Mouse (Mus musculus): ENCODE measurements at regions not wholly inside any gene's neighbourhood (a gene's known extent, or its start where the extent isn't known, plus 50 kb on each side); places are given as distances from the start of the nearest gene placed in this dataset.
A peak's percentile ranks its signal among the peaks of the same experiment; 100 is the strongest.

DNA sequence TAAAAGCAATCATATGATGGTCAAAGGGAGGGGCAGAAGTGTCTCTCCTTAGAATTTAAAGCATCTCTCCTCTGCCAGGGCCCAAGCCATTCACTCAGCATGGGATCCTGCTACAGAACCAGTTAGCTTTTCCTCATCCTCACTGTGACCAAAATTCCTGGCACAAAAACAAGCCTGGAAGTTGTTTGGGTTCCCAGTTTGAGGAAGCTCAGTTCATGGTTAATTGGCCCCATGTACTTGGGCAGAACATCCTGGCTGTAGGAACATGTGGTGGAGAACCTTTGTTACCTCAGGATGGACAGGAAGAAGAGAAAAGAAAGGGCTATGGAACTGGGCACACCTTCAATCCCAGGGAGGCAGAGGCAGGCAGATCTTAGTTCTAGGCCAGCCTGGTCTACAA, 52.4 kb upstream of the Mfge8 start:
- DNase-seq (ENCODE audit: extremely low spot score in 1 of 2, low spot score in 1 of 2): no peak

DNA sequence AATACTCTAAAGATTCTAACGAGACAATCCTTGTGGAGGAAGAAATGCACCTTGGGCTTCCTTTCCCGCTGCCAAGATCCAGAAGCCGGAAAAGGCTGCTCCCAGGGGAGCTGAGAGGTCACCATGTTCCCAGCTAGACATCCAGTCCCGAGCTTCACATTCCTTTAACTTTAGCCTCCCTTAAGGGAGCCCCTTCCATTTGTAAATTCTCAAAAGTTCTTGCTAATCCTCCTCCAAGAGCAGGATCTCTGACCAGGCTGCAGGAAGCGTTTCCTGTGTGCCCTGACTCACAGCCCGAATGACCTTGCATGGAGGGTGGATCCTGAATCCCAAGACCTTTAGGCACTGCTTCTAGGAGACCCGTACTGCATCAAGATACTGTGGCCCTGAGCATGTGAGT, 53.5 kb upstream of the Mfge8 start:
- no peak for DNase-seq (ENCODE audit: extremely low spot score in 1 of 2, low spot score in 1 of 2)

DNA sequence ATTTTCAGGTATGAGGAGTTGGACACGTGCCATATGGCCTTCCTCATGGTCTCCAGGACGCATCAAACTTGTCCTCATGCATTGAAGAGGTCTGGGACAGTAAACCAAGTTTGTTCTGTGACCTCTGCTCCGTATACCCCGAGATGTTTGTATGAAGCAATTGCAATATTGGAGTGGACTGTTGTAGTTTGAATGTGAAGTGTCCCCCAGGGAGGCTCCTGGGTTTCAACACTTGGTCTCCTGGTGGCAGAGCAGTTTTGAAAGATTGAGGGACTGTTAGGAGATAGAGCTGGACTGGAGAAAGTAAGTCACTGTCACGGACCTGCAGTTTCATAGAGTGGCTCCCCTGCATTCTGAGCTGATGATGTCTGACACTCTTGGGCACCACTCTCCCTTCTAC, 54.6 kb upstream of the Mfge8 start:
- no peak for DNase-seq (ENCODE audit: extremely low spot score in 1 of 2, low spot score in 1 of 2)

DNA sequence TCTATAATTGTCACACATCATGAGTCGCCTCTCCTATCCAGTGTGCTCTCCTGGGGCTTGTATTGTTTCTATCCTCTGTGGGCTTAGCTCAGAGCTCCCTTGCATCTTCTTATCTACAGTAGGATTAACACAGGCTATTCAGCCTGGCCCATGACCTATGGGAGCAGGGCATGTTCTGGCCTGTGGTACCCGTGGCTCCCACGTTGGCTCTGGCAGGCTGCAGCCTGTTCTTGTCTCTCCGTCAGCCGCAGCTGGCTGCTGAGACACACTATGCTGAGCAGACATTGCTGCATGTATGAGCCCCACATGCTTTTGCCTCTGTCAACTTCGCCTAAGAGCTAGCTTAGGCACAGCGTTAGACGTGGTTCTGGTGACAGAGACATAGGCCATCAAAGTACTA, 58.3 kb upstream of the Mfge8 start:
- DNase-seq (ENCODE audit: extremely low spot score in 1 of 2, low spot score in 1 of 2): no peak

DNA sequence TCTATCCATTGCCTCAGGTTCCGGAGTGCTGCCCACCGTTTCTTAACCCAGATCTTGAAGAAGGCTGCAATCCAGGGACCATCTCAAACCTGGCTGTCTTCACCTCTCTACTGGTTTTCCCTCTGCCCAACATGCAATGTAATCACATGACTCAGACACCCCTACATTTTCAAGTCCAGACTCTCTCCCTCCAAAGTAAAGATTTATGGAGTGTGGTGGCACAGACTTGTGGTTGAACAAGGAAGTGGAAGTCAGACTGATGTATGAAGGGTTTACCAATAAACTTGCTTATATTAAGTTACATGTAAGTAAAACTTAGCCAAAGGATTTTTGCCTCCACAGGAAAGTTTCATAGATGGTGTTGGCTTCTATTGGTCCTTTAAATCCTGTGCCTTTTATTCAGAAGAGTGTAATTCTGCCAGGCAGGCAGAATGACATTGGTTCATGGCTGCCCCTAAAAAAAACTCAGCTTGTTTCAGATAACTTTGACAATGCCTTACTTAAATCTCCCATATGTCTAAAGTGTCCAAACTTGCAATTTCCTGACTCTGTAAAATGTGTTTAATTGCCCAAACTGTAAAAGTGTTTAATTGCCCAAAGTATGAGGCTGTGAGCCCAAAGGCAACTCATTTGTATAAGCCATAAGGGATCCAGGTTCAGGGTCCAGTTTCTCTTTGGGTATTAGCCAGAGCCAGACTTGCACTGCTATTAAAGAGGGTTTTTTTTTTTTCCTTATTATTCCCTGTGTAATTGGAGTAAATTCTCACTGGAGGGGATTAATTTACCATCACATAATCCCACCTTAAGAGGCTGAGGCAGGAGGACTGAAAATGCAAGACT, 61.7 kb upstream of the Mfge8 start:
- no peak for DNase-seq (ENCODE audit: extremely low spot score in 1 of 2, low spot score in 1 of 2)

DNA sequence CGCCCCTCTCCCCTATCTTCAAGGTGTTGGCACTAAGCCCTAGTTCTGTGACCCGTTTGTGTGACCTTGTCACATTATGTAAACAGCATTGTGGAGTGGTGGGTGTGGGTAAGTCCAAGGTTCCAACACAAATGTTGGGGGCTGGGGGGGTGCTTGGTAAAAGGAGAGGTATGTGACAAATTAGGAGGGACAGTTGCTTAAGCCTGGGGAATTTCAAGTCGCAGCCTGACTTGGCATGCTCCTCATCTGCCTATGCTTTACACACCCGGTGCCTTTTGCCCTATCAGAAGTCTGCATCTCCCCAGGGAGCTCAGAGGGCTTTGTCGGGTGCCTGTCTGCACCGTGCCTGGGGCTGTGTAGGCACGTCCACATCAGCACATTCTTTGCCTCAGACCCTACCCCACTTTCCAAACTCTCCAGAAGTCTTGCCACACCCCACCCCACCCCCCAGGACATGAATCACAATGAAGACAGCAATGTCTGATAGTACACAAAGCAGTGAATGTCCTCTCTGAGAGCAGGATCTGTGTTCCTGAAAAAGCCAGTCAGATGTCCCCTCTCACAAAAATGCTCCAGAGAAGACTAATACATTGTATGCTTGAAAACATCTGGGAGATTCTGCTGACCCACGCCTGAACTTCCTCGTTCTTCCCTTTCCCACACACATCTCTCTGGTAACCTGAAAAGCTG, 61.6 kb upstream of the Abhd2 start:
- no peak for DNase-seq (ENCODE audit: extremely low spot score in 1 of 2, low spot score in 1 of 2)

DNA sequence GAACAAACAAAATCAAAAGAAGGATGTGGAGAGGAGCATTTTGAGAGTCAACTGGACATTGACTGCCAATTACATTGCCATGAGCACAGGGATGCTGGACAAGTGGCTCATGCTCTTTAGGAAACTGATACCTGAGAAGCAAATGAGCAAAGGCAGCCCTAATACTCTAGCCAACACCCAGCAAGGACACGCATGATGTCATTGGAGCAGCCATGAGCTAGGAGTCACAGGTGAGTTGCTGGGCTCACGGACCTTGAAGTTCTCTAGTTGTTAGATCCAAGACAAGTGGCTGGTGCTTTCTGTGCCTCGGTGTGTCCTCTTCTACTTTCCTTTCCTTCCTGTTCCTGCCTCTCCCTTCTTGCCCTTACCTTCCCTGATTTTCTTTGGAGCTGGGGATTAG, 60.8 kb upstream of the Abhd2 start:
- no peak for DNase-seq (ENCODE audit: extremely low spot score in 1 of 2, low spot score in 1 of 2)

DNA sequence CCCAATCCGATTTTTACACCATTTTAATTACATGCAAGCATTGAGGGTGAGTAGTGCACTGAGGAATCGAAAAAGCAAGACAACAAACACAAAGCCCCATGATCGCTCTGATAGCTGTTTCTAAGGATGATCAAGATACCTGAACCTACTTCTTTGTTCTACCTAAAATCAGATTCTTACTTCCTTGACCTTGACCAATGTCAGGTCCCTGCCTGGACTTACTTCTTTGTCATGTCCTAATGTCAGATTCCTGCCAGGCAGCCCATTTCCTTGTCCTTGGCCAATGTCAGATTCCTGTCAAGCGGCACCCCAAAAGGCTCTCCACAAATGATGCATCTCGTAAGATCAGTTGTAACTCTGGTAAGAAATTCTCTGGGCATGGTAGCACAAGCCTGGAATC, 58.0 kb upstream of the Abhd2 start:
- no peak for DNase-seq (ENCODE audit: extremely low spot score in 1 of 2, low spot score in 1 of 2)

DNA sequence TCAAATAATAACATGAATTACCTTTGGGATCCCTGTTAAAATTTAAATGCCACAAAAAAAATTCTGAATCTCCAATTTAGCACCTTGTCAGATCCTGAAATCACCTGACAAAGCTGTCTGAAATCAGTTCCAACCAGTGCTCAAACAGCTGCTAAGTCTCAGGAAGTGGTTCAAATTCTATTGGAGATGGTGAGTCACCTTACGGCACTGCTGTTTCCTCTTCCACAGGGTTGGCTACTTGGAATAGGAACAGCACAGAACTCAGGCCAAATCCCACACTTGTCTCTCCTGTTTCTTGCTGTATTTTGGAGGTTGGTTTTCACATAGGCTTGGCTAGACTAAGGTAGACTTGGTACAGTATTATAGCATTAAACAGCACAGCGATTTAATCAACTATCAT, 55.8 kb upstream of the Abhd2 start:
- peak in 1 of 2 experiments; percentile 48 for DNase-seq (ENCODE audit: extremely low spot score in 1 of 2, low spot score in 1 of 2)

DNA sequence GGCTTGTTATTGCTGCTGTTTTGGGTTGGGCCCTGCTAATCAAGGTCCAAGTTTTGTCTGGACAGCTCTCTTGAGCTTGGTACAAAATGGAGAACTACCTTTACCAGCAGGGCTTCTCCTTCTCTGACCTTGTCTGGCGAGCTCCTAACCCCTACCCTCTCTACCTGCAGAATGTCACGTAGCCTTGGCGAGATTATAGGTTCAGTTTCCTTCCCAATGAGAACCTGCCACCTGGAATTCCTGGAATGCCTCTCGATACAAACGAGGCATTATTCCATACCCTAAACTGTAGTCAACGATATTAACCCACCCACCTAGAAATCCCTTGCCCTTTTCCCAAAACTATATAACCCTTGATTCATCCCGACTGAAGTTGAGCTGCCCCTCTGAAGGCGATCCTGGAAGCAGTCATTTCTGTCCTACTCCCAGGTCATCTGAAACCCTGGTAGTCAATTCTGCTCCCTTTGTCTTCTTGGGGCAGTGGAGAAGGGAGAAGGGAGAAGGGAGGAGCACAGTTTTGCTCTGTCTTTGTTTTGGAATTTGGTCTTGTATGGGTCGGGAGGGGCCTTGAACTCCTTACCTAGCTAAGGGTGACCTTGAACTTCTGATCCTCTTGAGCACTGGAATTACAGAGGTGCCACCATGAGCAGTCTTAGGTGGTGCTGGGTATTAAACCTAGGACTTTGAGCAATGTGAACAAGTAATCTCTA, 50.2 kb upstream of the Abhd2 start:
- no peak for DNase-seq (ENCODE audit: extremely low spot score in 1 of 2, low spot score in 1 of 2)
